Mouse (Mus musculus): Measurements from ENCODE around the gene Saxo1. TPM values are rescaled to one million over a fixed set of nuclear protein-coding genes. Genes with fewer than 3 reads are reported as not detected.
A peak's percentile ranks its signal among the peaks of the same experiment; 100 is the strongest.

The Saxo1 gene
- polyA plus RNA-seq, 1 experiment from 2014 or later: not detected

- whole genome bisulfite sequencing: 72% methylated on average over 3 of the region's 3 CpGs
- Histone ChIP-seq H3K4me2 (no peak overlapping the region), H3K36me3 (no peaks in the 10 kb centered on the region), H3K4me1 (peaks cover 5% of the 10 kb centered on the region; the same call in 1 of the 2 replicates), H3K27me3 (no peaks in the 10 kb centered on the region), H3K27ac (no peak overlapping the region), H3K4me3 (replicated peaks) (no peak overlapping the region), H3K9ac (no peak overlapping the region), H3K9me3 (replicated peaks) (no peaks in the 10 kb centered on the region)
- no peak for ATAC-seq (replicated peaks; ENCODE audit: low FRiP score)
These were observed 77.2 kb downstream of the Saxo1 start for GRCm38 (mm10) chr4:86480891-86481290.

DNA sequence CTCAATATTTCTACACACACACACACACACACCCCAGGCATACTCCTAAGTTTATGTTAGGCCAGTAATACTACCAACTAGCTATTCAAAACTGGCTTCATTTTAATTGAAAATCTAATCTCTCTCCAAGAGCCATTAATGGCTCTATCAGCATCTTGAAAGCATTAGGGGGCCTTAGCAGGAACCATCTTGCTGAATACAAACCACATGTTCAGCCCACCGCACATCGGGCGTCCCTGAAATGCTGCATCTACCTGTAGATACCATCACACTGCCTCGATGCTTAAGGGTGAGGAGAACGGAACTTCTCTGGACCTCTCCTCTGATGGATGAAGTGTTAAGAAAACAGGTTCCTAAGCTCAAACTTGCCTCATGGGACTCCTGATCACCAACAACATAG is 93.3 kb downstream of the Saxo1 start:
- Histone ChIP-seq H3K4me2 (no peak overlapping the region), H3K4me1 (no peaks in the 10 kb centered on the region), H3K27ac (no peak overlapping the region), H3K27me3 (no peaks in the 10 kb centered on the region), H3K9me3 (replicated peaks) (no peaks in the 10 kb centered on the region), H3K9ac (no peak overlapping the region), H3K4me3 (replicated peaks) (no peak overlapping the region), H3K36me3 (no peaks in the 10 kb centered on the region)
- 87% methylated on average over 5 of the region's 5 CpGs for WGBS
- ATAC-seq (replicated peaks; ENCODE audit: low FRiP score): no peak

GRCm38 (mm10) chr4:86450468-86450867 is 107.7 kb downstream of the Saxo1 start:
- no peak overlapping the region for H3K4me3 ChIP-seq (replicated peaks)
- H3K9ac ChIP-seq: no peak overlapping the region
- WGBS: 79% methylated on average over 3 of the region's 3 CpGs
- ATAC-seq (replicated peaks; ENCODE audit: low FRiP score): no peak
- H3K27ac ChIP-seq: no peak overlapping the region
- no peaks in the 10 kb centered on the region for H3K9me3 ChIP-seq (replicated peaks)
- H3K4me2 ChIP-seq: no peak overlapping the region
- no peaks in the 10 kb centered on the region for H3K27me3 ChIP-seq
- no peaks in the 10 kb centered on the region for H3K36me3 ChIP-seq
- no peaks in the 10 kb centered on the region for H3K4me1 ChIP-seq

DNA sequence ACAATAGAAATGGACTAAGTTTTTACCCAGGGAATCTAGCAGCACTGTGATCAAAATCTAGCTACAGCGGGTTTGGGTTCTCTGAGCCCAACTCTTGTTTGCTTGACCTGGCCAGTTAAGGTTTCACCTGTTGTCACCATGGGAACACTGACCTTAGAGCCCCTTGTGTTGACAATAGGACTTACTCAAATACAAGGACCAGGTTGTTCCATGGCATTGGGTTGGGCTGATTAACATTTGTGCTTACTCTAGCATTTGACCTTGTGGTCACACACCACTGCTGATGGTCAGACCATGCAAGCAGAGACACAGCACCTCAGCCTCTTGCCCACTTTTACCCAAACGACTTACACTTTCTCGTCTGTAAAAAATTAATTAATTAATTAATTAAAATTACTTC is 121.8 kb downstream of the Saxo1 start:
- 51% methylated on average over 3 of the region's 3 CpGs for WGBS
- no peaks in the 10 kb centered on the region for H3K36me3 ChIP-seq
- H3K4me1 ChIP-seq: peaks cover 26% of the 10 kb centered on the region
- no peak overlapping the region for H3K4me3 ChIP-seq (replicated peaks)
- H3K9me3 ChIP-seq (replicated peaks): no peaks in the 10 kb centered on the region
- H3K27ac ChIP-seq: no peak overlapping the region
- H3K9ac ChIP-seq: no peak overlapping the region
- H3K4me2 ChIP-seq: no peak overlapping the region
- H3K27me3 ChIP-seq: no peaks in the 10 kb centered on the region
- ATAC-seq (replicated peaks; ENCODE audit: low FRiP score): peak; percentile 86

DNA sequence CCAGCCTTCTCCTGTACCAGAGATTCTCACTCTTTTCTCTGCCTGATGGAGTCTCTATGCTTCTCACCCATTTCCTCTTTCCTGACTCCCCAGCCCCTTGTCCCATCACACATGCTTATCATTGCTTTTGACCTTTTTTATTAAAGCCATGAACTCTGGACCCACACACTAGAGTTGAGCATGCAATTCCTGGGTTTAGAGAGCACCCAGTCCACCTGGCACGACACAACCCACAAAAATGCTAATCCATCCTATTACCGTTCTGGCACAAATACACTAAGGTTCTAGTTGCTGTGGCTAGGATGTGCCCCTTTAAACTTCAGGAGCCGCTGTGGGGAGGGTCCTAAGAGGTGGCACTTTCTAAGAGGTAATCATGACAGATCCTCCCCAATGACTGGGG is 122.5 kb downstream of the Saxo1 start:
- Histone ChIP-seq H3K27me3 (no peaks in the 10 kb centered on the region), H3K4me1 (peaks cover 26% of the 10 kb centered on the region), H3K4me3 (replicated peaks) (no peak overlapping the region), H3K27ac (no peak overlapping the region), H3K4me2 (no peak overlapping the region), H3K36me3 (no peaks in the 10 kb centered on the region), H3K9me3 (replicated peaks) (no peaks in the 10 kb centered on the region), H3K9ac (no peak overlapping the region)
- 89% methylated on average over 3 of the region's 3 CpGs for WGBS
- ATAC-seq (replicated peaks; ENCODE audit: low FRiP score): no peak

DNA sequence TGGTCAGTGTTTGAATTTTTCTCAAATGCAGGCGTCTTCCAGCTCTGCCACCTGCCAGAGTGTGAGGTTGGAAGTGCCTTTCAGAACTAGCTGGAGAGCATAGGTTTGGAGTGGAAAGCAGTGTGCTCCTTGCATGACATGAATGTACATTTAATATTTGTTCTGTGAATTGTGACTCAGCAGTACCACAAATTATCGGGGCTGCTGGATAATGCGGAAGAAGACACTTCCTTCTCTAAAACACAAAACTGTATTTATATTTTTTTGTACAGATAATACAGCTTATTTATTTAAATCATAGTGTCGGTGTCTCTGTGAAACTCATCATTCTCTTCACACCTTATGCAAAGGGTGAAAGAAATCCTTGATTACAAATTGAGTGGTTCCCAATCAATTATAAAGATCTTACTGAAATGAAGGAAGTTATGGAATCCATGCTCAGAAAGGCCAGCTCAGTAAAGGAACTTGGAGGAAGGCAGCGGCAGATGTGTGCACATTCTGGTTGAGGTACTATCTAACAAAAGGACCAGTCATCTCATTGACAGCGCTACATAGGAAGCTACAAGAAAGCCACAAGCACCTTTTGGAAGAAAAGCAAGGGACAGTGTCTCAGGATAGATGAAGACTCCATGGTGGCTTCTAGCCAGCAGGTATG is 129.9 kb downstream of the Saxo1 start:
- Histone ChIP-seq H3K27me3 (no peaks in the 10 kb centered on the region), H3K4me2 (no peak overlapping the region), H3K4me3 (replicated peaks) (no peak overlapping the region), H3K9ac (no peak overlapping the region), H3K4me1 (peaks cover 6% of the 10 kb centered on the region; the same call in 1 of the 2 replicates), H3K36me3 (no peaks in the 10 kb centered on the region; the same call in 1 of the 2 replicates), H3K9me3 (replicated peaks) (no peaks in the 10 kb centered on the region), H3K27ac (no peak overlapping the region)
- 93% methylated on average over 6 of the region's 6 CpGs for WGBS
- no peak for ATAC-seq (replicated peaks; ENCODE audit: low FRiP score)

- Histone ChIP-seq H3K9me3 (replicated peaks) (no peaks in the 10 kb centered on the region), H3K36me3 (no peaks in the 10 kb centered on the region; the same call in 1 of the 2 replicates), H3K4me1 (peaks cover 6% of the 10 kb centered on the region; the same call in 1 of the 2 replicates), H3K4me3 (replicated peaks) (no peak overlapping the region), H3K4me2 (no peak overlapping the region), H3K9ac (no peak overlapping the region), H3K27me3 (no peaks in the 10 kb centered on the region), H3K27ac (no peak overlapping the region)
- ATAC-seq (replicated peaks; ENCODE audit: low FRiP score): no peak
- 85% methylated on average over 5 of the region's 5 CpGs for WGBS
These were observed 130.8 kb downstream of the Saxo1 start for GRCm38 (mm10) chr4:86427312-86427711.

DNA sequence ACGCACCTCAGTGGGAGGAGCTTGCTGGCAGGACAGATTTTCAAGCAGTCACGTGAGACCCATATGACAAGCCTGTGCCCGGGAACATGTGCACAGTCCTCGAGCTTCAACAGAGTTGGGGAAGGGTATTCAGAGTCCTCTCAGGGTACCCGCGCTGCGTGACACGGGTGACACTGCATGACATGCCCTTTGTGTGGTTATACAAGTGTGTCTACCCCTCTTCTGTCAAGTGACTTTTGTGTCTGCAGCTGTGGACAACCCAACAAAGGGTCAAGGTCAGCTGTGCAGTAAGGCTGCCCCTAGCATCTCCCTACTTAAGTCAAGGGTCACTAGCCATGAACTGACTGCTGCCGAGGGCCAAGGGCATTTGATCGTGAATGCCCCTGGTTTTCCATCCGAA is 131.6 kb downstream of the Saxo1 start:
- H3K36me3 ChIP-seq: no peaks in the 10 kb centered on the region; the same call in 1 of the 2 replicates
- no peak; the same call in 1 of the 2 replicates for ATAC-seq (replicated peaks; ENCODE audit: low FRiP score)
- WGBS: 76% methylated on average over 11 of the region's 11 CpGs
- no peak overlapping the region for H3K9ac ChIP-seq
- H3K4me1 ChIP-seq: peaks cover 6% of the 10 kb centered on the region; the same call in 1 of the 2 replicates
- H3K27me3 ChIP-seq: no peaks in the 10 kb centered on the region
- H3K27ac ChIP-seq: no peak overlapping the region
- no peak overlapping the region for H3K4me2 ChIP-seq
- no peaks in the 10 kb centered on the region for H3K9me3 ChIP-seq (replicated peaks)
- H3K4me3 ChIP-seq (replicated peaks): no peak overlapping the region

DNA sequence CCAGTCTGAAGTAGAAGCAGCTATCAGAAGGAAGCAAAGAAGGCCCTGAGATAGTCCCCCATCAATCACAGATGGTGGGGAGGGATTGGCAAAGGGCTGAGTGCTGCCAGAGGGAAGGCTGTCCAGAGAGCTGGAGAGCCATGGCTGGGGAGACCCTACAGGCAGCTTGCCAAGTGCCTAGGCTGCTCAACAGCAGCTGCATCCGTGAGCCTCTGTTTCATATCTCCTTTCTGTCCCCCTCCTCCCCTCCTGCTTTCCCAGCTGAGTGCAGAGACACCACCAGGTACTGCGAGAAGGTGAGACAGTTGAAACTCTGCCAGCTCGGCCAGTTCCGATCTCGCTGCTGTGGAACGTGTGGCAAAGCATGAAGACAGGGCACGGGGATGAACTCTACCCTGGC is 132.5 kb downstream of the Saxo1 start:
- no peak overlapping the region for H3K4me3 ChIP-seq (replicated peaks)
- no peak overlapping the region for H3K27ac ChIP-seq
- H3K36me3 ChIP-seq: no peaks in the 10 kb centered on the region; the same call in 1 of the 2 replicates
- no peaks in the 10 kb centered on the region for H3K9me3 ChIP-seq (replicated peaks)
- no peak overlapping the region for H3K9ac ChIP-seq
- WGBS: 73% methylated on average over 7 of the region's 7 CpGs
- no peaks in the 10 kb centered on the region for H3K27me3 ChIP-seq
- H3K4me1 ChIP-seq: peaks cover 6% of the 10 kb centered on the region; the same call in 1 of the 2 replicates
- ATAC-seq (replicated peaks; ENCODE audit: low FRiP score): no peak
- no peak overlapping the region for H3K4me2 ChIP-seq

GRCm38 (mm10) chr4:86422586-86422985 is 135.5 kb downstream of the Saxo1 start:
- Histone ChIP-seq H3K27ac (no peak overlapping the region), H3K9me3 (replicated peaks) (no peaks in the 10 kb centered on the region), H3K4me3 (replicated peaks) (no peak overlapping the region), H3K4me1 (peaks cover 6% of the 10 kb centered on the region; the same call in 1 of the 2 replicates), H3K27me3 (no peaks in the 10 kb centered on the region), H3K4me2 (no peak overlapping the region), H3K36me3 (no peaks in the 10 kb centered on the region; the same call in 1 of the 2 replicates), H3K9ac (no peak overlapping the region)
- WGBS: 66% methylated on average over 6 of the region's 6 CpGs
- no peak for ATAC-seq (replicated peaks; ENCODE audit: low FRiP score)

DNA sequence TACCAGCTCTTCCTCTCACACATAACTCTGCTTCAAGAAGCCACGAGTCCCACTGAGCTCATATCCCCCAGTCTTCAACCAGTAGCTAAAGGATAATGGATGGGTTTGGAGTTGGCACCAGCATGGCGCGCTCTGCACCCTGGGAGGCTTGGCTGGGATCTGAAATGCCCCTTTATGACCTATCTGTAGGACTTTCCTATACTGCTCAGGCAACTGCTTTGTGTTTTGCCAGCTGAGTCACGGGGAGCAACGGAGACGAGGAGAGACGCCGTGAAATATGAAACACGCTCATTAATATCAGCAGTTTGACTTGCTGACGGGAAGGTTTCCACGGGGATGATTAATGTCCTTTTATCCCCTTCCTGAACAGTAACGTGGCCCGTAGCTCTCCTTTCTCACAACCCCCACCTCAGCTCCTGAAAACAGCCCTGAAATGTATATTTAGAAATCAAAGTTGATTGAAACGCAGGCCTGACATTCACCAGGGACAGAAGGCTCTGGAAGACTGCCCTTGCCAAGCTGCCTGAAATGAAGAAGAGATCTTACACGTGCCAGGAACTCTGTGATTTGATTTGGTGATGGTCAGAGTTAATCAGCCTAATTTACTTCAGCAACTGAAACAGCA is 141.6 kb downstream of the Saxo1 start:
- Histone ChIP-seq H3K4me2 (no peak overlapping the region), H3K27ac (no peak overlapping the region), H3K36me3 (no peaks in the 10 kb centered on the region), H3K9ac (no peak overlapping the region), H3K27me3 (no peaks in the 10 kb centered on the region), H3K9me3 (replicated peaks) (no peaks in the 10 kb centered on the region), H3K4me3 (replicated peaks) (no peak overlapping the region), H3K4me1 (peaks cover 10% of the 10 kb centered on the region)
- WGBS: 33% methylated on average over 15 of the region's 15 CpGs
- ATAC-seq (replicated peaks; ENCODE audit: low FRiP score): peak; percentile 13; the same call in 1 of the 2 replicates

DNA sequence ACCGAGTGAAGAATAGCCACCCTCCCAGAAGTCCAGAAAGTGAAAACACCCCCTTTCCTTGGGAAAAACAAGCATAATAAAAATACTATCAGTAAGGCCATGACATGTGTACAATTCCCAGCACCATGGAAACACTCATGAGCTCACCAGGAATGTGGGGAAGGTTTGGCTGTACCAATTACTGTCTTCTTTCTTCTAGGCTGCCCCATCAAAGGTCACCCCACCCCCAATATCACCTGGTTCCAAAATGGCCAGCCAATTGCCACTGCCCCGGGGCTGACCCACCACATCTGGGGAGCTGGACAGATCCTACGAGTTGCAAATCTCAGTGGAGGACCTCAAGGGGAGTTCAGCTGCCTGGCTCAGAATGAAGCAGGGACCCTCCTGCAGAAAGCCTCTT is 144.7 kb downstream of the Saxo1 start:
- 66% methylated on average over 3 of the region's 3 CpGs for WGBS
- Histone ChIP-seq H3K36me3 (no peaks in the 10 kb centered on the region), H3K9ac (no peak overlapping the region), H3K9me3 (replicated peaks) (no peaks in the 10 kb centered on the region), H3K4me1 (peaks cover 14% of the 10 kb centered on the region), H3K4me3 (replicated peaks) (no peak overlapping the region), H3K27me3 (no peaks in the 10 kb centered on the region), H3K27ac (no peak overlapping the region), H3K4me2 (no peak overlapping the region)
- no peak for ATAC-seq (replicated peaks; ENCODE audit: low FRiP score)
